Mouse (Mus musculus) hindbrain, embryonic 13.5 days (tissue): ENCODE measurements at regions not wholly inside any gene's neighbourhood (a gene's known extent, or its start where the extent isn't known, plus 50 kb on each side); places are given as distances from the start of the nearest gene placed in this dataset.
A peak's percentile ranks its signal among the peaks of the same experiment; 100 is the strongest.

Experiments used
- ATAC-seq: fragments of 200-750 bp; cut with Nextera tagmentation; 2 replicates; pipeline ENCODE4 v1.8.0; 2017; ENCODE audit warnings: moderate TSS enrichment; ENCODE audit not compliant: low FRiP score
- H3K27ac ChIP-seq: fragments of 300-500 bp; sonication (generic); 2 replicates; pipeline ENCODE4 v1.5.1; 2015; ENCODE audit warnings: inconsistent platforms, mild to moderate bottlenecking, moderate library complexity
- H3K27me3 ChIP-seq: fragments of 300-500 bp; sonication (generic); 2 replicates; pipeline ENCODE4 v1.6.1; 2015; ENCODE audit warnings: mild to moderate bottlenecking, inconsistent platforms
- H3K36me3 ChIP-seq: fragments of 300-500 bp; sonication (generic); 2 replicates; pipeline ENCODE4 v1.6.1; 2015; ENCODE audit warnings: mild to moderate bottlenecking, inconsistent platforms
- H3K4me1 ChIP-seq: fragments of 300-500 bp; sonication (generic); replicated peaks from 2 replicates; pipeline ENCODE4 v1.6.1; 2015; ENCODE audit warnings: inconsistent platforms
- H3K4me2 ChIP-seq: fragments of 300-500 bp; sonication (generic); 2 replicates; pipeline ENCODE4 v1.6.1; 2015; ENCODE audit warnings: inconsistent platforms, mild to moderate bottlenecking, moderate library complexity
- H3K4me3 ChIP-seq: fragments of 300-500 bp; sonication (generic); 2 replicates; pipeline ENCODE4 v1.5.1; 2015; ENCODE audit warnings: mild to moderate bottlenecking, inconsistent platforms
- H3K9ac ChIP-seq: fragments of 300-500 bp; sonication (generic); 2 replicates; pipeline ENCODE4 v1.6.1; 2015; ENCODE audit warnings: mild to moderate bottlenecking, inconsistent platforms
- H3K9me3 ChIP-seq: fragments of 300-500 bp; sonication (generic); 2 replicates; pipeline ENCODE4 v1.6.1; 2016; ENCODE audit warnings: inconsistent platforms
- WGBS: fragments of 180-500 bp; shearing (Covaris S2); methylation state at CpG from one replicate; pipeline ENCODE4 v1.1.7; 2015; 5-methylcytosine and 5-hydroxymethylcytosine counted together

DNA sequence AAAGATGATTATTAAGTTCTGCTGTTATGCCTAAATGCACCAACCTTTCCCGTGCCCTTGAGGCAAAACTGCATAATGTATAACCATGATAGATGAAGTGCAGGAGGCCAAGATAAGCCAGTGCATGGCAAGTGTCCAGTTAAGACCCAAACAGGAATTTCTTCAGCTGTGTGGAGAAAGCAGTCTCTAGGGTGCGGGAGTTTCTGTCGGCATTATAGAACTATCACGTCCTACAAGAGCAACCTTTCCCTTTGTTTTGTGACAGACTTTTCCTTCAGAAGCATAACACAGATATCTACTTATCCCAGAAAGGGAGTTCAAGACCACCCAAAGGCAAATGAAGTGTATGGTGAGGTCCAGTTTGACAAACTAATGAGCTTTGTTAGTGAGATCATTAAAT lies 560.1 kb upstream of the Cdh18 start:
- no peaks in the 10 kb centered on the region for H3K36me3 ChIP-seq
- no peak overlapping the region for H3K4me2 ChIP-seq
- H3K4me3 ChIP-seq, result no peak overlapping the region
- H3K27ac ChIP-seq, result no peak overlapping the region
- H3K9ac ChIP-seq, result no peak overlapping the region
- no peak for ATAC-seq
- H3K4me1 ChIP-seq, result no peaks in the 10 kb centered on the region
- 88% methylated on average over 4 of the region's 4 CpGs for WGBS
- no peaks in the 10 kb centered on the region for H3K27me3 ChIP-seq
- H3K9me3 ChIP-seq, result no peaks in the 10 kb centered on the region

DNA sequence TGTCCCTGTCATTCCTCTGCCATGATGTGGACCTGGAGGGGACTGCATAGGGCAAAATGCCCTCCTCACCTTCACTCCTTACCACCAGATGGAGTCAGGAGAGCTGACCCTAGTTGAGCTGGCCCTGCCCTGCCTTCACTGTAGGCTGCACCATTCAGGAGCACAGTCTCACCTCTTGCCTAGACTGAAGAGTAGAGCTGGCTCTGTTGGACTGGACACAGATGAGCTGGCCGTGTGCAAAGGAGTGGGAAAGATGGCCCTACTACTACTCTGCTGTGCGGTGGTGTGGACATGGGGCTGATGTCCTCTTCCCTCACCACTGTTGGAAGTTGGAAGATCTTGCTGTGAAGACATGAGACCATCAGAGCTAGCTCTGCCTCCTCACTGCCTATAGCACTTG lies 555.5 kb upstream of the Cdh18 start:
- ATAC-seq, result no peak
- no peak overlapping the region for H3K27ac ChIP-seq
- no peaks in the 10 kb centered on the region for H3K27me3 ChIP-seq
- H3K9ac ChIP-seq, result no peak overlapping the region
- H3K4me1 ChIP-seq, result no peaks in the 10 kb centered on the region
- WGBS, result 89% methylated on average over 2 of the region's 2 CpGs
- H3K9me3 ChIP-seq, result no peaks in the 10 kb centered on the region
- H3K4me2 ChIP-seq, result no peak overlapping the region
- H3K4me3 ChIP-seq, result no peak overlapping the region
- H3K36me3 ChIP-seq, result no peaks in the 10 kb centered on the region

GRCm38 (mm10) chr15:21995121-21995826 lies 553.5 kb upstream of the Cdh18 start:
- H3K27ac ChIP-seq, result no peak overlapping the region
- no peak overlapping the region for H3K9ac ChIP-seq
- no peak overlapping the region for H3K4me3 ChIP-seq
- no peaks in the 10 kb centered on the region for H3K9me3 ChIP-seq
- ATAC-seq, result peak; percentile 39; the same call in 1 of the 2 replicates
- H3K4me2 ChIP-seq, result no peak overlapping the region
- WGBS, result 56% methylated on average over 3 of the region's 3 CpGs
- no peaks in the 10 kb centered on the region for H3K36me3 ChIP-seq
- H3K27me3 ChIP-seq, result no peaks in the 10 kb centered on the region
- H3K4me1 ChIP-seq, result no peaks in the 10 kb centered on the region

- H3K4me2 ChIP-seq, result no peak overlapping the region
- no peak for ATAC-seq
- no peaks in the 10 kb centered on the region for H3K36me3 ChIP-seq
- H3K27ac ChIP-seq, result no peak overlapping the region
- H3K27me3 ChIP-seq, result no peaks in the 10 kb centered on the region
- no peak overlapping the region for H3K9ac ChIP-seq
- 71% methylated on average over 2 of the region's 2 CpGs for WGBS
- H3K4me3 ChIP-seq, result no peak overlapping the region
- no peaks in the 10 kb centered on the region for H3K4me1 ChIP-seq
- H3K9me3 ChIP-seq, result no peaks in the 10 kb centered on the region
Measured at GRCm38 (mm10) chr15:22019977-22020376, 528.8 kb upstream of the Cdh18 start.

- Histone ChIP-seq H3K9ac (no peak overlapping the region), H3K4me3 (no peak overlapping the region), H3K4me1 (no peaks in the 10 kb centered on the region), H3K4me2 (no peak overlapping the region), H3K9me3 (no peaks in the 10 kb centered on the region), H3K27ac (no peak overlapping the region), H3K36me3 (no peaks in the 10 kb centered on the region), H3K27me3 (no peaks in the 10 kb centered on the region)
- ATAC-seq, result no peak
- 55% methylated on average over 3 of the region's 3 CpGs for WGBS
Measured at GRCm38 (mm10) chr15:22030215-22030614, 518.6 kb upstream of the Cdh18 start.

DNA sequence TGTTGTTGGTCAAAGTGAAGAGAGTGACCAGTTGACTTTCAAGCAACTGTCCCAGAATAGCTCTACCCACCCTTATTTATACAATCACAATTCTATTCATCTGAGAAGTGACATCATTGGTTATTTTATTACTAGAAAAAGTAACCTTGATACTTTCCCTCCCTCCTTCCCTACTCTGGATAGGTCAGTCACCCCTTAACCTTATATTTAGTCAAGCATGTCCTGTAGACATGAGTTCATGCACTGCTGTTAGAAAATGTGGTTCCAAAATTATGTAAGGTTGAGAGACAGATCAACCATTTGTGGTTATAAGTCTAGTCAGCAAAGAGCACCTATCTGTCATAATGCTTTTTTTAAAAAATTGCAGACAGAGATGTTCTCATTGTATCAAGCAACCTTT lies 502.4 kb upstream of the Cdh18 start:
- Histone ChIP-seq H3K9me3 (no peaks in the 10 kb centered on the region), H3K4me2 (no peak overlapping the region), H3K9ac (no peak overlapping the region), H3K36me3 (no peaks in the 10 kb centered on the region), H3K27me3 (no peaks in the 10 kb centered on the region), H3K4me1 (no peaks in the 10 kb centered on the region), H3K4me3 (no peak overlapping the region), H3K27ac (no peak overlapping the region)
- no peak for ATAC-seq

DNA sequence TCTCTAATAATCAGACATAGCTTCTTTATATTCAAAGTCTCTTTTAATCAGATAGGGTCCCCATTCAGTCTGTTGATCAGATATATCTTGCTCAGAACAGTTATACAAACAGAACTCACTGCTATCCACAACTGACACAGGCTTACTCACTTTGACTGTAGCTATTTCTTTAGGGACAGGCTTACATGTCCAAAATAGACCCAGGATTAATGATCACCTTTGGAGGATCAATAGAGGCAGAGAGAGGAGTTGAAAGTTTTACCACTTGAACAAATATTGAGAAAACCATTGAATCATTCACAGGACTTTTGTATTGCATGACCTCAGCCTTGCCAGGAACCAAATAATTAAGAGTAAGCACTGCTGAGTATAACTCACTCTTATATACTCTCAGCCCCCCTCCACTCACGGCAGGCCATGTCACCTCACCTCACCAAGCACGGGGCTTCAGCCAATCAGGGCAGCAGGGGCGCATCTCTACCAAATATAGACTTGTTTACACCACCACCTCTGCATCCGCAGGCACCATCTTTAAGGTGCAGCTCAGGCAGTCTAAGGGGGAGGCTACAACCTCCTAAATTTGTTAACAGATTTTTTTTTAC lies 501.8 kb upstream of the Cdh18 start:
- Histone ChIP-seq H3K4me2 (no peak overlapping the region), H3K9me3 (no peaks in the 10 kb centered on the region), H3K9ac (no peak overlapping the region), H3K4me3 (no peak overlapping the region), H3K4me1 (no peaks in the 10 kb centered on the region), H3K27me3 (no peaks in the 10 kb centered on the region), H3K36me3 (no peaks in the 10 kb centered on the region), H3K27ac (no peak overlapping the region)
- WGBS, result 84% methylated on average over 4 of the region's 4 CpGs
- no peak for ATAC-seq

- no peak for ATAC-seq
Measured at GRCm38 (mm10) chr15:22086856-22087255, 462.0 kb upstream of the Cdh18 start.

GRCm38 (mm10) chr15:22121746-22122145 lies 427.1 kb upstream of the Cdh18 start:
- no peak overlapping the region for H3K4me3 ChIP-seq
- 91% methylated on average over 1 of the region's 1 CpGs for WGBS
- H3K36me3 ChIP-seq, result no peaks in the 10 kb centered on the region
- H3K9me3 ChIP-seq, result no peaks in the 10 kb centered on the region
- no peaks in the 10 kb centered on the region for H3K4me1 ChIP-seq
- no peak overlapping the region for H3K4me2 ChIP-seq
- no peaks in the 10 kb centered on the region for H3K27me3 ChIP-seq
- H3K9ac ChIP-seq, result no peak overlapping the region
- H3K27ac ChIP-seq, result no peak overlapping the region
- no peak for ATAC-seq

More at GRCm38 (mm10) chr15:22086856-22087255, 462.0 kb upstream of the Cdh18 start:
- H3K27ac ChIP-seq, result no peak overlapping the region
- H3K9ac ChIP-seq, result no peak overlapping the region
- no peaks in the 10 kb centered on the region for H3K4me1 ChIP-seq
- H3K27me3 ChIP-seq, result no peaks in the 10 kb centered on the region
- no peaks in the 10 kb centered on the region for H3K9me3 ChIP-seq
- H3K36me3 ChIP-seq, result no peaks in the 10 kb centered on the region
- H3K4me3 ChIP-seq, result no peak overlapping the region
- WGBS, result 58% methylated on average over 3 of the region's 3 CpGs
- H3K4me2 ChIP-seq, result no peak overlapping the region

DNA sequence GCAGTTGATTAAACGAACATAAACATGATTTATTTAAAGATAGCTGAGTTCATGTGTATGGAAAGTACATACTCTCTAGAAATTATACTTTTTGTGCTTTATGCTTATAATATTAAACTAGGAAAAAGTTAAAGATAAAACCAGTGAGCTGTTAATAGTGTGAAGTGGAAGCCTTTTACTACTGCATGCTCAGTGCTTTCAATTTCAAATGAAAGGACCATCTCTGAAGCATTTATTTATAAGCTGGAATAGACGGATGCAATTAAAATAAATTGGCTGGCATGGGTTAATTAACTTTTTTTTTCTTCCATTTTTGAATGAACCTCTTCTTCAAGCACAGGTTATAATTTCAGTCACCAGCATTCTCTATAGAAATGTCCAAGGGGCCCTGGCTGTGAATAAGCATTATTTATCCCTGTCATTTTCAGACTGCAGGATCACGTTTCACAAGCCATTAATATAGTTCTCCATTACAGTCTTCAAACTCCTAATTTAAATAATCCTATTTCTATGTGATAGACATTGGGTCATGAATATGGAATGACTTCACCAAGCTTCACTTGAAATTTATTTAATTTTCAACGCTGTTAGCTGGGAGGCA lies 396.8 kb upstream of the Cdh18 start:
- ATAC-seq, result no peak
- no peaks in the 10 kb centered on the region for H3K9me3 ChIP-seq
- no peaks in the 10 kb centered on the region for H3K27me3 ChIP-seq
- H3K4me3 ChIP-seq, result no peak overlapping the region
- no peak overlapping the region for H3K27ac ChIP-seq
- H3K4me2 ChIP-seq, result no peak overlapping the region
- no peak overlapping the region for H3K9ac ChIP-seq
- H3K36me3 ChIP-seq, result no peaks in the 10 kb centered on the region
- 60% methylated on average over 4 of the region's 4 CpGs for WGBS
- H3K4me1 ChIP-seq, result no peaks in the 10 kb centered on the region

- Histone ChIP-seq H3K4me1 (no peaks in the 10 kb centered on the region), H3K9ac (no peak overlapping the region), H3K27ac (no peak overlapping the region), H3K27me3 (no peaks in the 10 kb centered on the region), H3K9me3 (no peaks in the 10 kb centered on the region), H3K4me2 (no peak overlapping the region), H3K36me3 (no peaks in the 10 kb centered on the region), H3K4me3 (no peak overlapping the region)
- ATAC-seq, result no peak
- 36% methylated on average over 1 of the region's 1 CpGs for WGBS
Measured at GRCm38 (mm10) chr15:22152678-22153077, 396.1 kb upstream of the Cdh18 start.

- Histone ChIP-seq H3K9me3 (peaks cover 6% of the 10 kb centered on the region; the same call in 1 of the 2 replicates), H3K27me3 (no peaks in the 10 kb centered on the region), H3K4me2 (no peak overlapping the region), H3K4me1 (no peaks in the 10 kb centered on the region), H3K4me3 (no peak overlapping the region), H3K36me3 (no peaks in the 10 kb centered on the region), H3K27ac (no peak overlapping the region), H3K9ac (no peak overlapping the region)
- 87% methylated on average over 5 of the region's 5 CpGs for WGBS
- ATAC-seq, result no peak
Measured at GRCm38 (mm10) chr15:22170302-22170701, 378.5 kb upstream of the Cdh18 start.

GRCm38 (mm10) chr15:22208991-22209390 lies 339.8 kb upstream of the Cdh18 start:
- no peak for ATAC-seq
- Histone ChIP-seq H3K9ac (no peak overlapping the region), H3K9me3 (no peaks in the 10 kb centered on the region), H3K4me2 (no peak overlapping the region), H3K4me1 (no peaks in the 10 kb centered on the region), H3K27me3 (no peaks in the 10 kb centered on the region), H3K4me3 (no peak overlapping the region), H3K27ac (no peak overlapping the region), H3K36me3 (no peaks in the 10 kb centered on the region)
- WGBS, result 87% methylated on average over 1 of the region's 1 CpGs
